Mouse (Mus musculus): Measurements from ENCODE around the gene Pde10a. TPM values are rescaled to one million over a fixed set of nuclear protein-coding genes. Genes with fewer than 3 reads are reported as not detected.
A peak's percentile ranks its signal among the peaks of the same experiment; 100 is the strongest.

Pde10a gene
- total and polyA plus RNA-seq, 2 experiments from 2014 or later, result 14.7 to 55.4 TPM

GRCm38 (mm10) chr17:8810201-8810600 is 285.0 kb downstream of the Pde10a start:
- Histone ChIP-seq H3K9me3 (ENCODE audit: low read length) (no peaks in the 10 kb centered on the region), H3K4me3 (ENCODE audit: low read depth, low read length) (no peak overlapping the region), H3K9ac (no peak overlapping the region), H3K27me3 (ENCODE audit: insufficient read depth, low read length) (no peaks in the 10 kb centered on the region), H3K4me1 (ENCODE audit: insufficient read depth) (peaks cover 23% of the 10 kb centered on the region), H3K4me2 (ENCODE audit: low read depth) (no peak overlapping the region), H3K27ac (ENCODE audit: low read depth, low read length) (no peak overlapping the region), H3K36me3 (ENCODE audit: insufficient read depth) (no peaks in the 10 kb centered on the region)
- ATAC-seq (no peak), DNase-seq (no peak)
- TF ChIP-seq CTCF (IDR thresholded peaks at IDR 0.05; ENCODE audit: low read depth), result no peak
- WGBS, result 70% methylated on average over 8 of the region's 8 CpGs

GRCm38 (mm10) chr17:8812228-8812865 is 287.2 kb downstream of the Pde10a start:
- no peaks in the 10 kb centered on the region for H3K27me3 ChIP-seq (ENCODE audit: insufficient read depth, low read length)
- no peaks in the 10 kb centered on the region for H3K36me3 ChIP-seq (ENCODE audit: insufficient read depth)
- 32% methylated on average over 12 of the region's 12 CpGs for WGBS
- TF ChIP-seq CTCF (IDR thresholded peaks at IDR 0.05; ENCODE audit: low read depth), result peak; percentile 32
- H3K9ac ChIP-seq, result no peak overlapping the region
- H3K9me3 ChIP-seq (ENCODE audit: low read length), result no peaks in the 10 kb centered on the region
- peak; percentile 51 for ATAC-seq
- H3K4me2 ChIP-seq (ENCODE audit: low read depth), result 0 out of 2 replicates have a peak overlapping the region, but pooled peaks have one; percentile 8
- no peak overlapping the region for H3K4me3 ChIP-seq (ENCODE audit: low read depth, low read length)
- peaks cover 23% of the 10 kb centered on the region for H3K4me1 ChIP-seq (ENCODE audit: insufficient read depth)
- peak; percentile 60 for DNase-seq
- H3K27ac ChIP-seq (ENCODE audit: low read depth, low read length), result no peak overlapping the region; the same call in 1 of the 2 replicates

GRCm38 (mm10) chr17:8813773-8814491 is 288.8 kb downstream of the Pde10a start:
- Histone ChIP-seq H3K27me3 (ENCODE audit: insufficient read depth, low read length) (no peaks in the 10 kb centered on the region), H3K4me3 (ENCODE audit: low read depth, low read length) (no peak overlapping the region), H3K27ac (ENCODE audit: low read depth, low read length) (no peak overlapping the region), H3K4me2 (ENCODE audit: low read depth) (no peak overlapping the region), H3K36me3 (ENCODE audit: insufficient read depth) (no peaks in the 10 kb centered on the region; the same call in 1 of the 2 replicates), H3K9me3 (ENCODE audit: low read length) (no peaks in the 10 kb centered on the region), H3K9ac (no peak overlapping the region), H3K4me1 (ENCODE audit: insufficient read depth) (peaks cover 19% of the 10 kb centered on the region)
- TF ChIP-seq CTCF (IDR thresholded peaks at IDR 0.05; ENCODE audit: low read depth), result no peak
- WGBS, result 79% methylated on average over 3 of the region's 3 CpGs
- ATAC-seq (no peak), DNase-seq (no peak)

DNA sequence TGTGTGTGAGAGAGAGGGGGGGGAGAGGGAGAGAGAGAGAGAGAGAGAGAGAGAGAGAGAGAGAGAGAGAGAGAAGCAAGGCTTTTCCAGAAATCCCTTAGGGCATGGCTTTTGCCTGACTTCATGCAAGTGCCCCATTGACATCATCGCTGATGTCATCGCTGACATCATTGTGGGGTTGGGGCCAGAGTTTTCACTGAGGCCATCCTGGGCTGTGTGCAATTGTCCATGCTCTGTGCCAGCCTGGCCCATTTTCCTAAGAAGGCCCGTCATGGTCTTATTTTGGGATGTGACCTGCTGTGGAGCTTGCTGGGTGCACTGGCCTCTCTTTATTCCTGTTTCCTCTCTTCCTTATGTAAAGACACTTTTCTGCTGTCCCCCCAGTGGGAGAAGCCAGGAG is 290.2 kb downstream of the Pde10a start:
- no peaks in the 10 kb centered on the region; the same call in 1 of the 2 replicates for H3K36me3 ChIP-seq (ENCODE audit: insufficient read depth)
- peaks cover 18% of the 10 kb centered on the region for H3K4me1 ChIP-seq (ENCODE audit: insufficient read depth)
- ATAC-seq (no peak), DNase-seq (no peak)
- H3K27ac ChIP-seq (ENCODE audit: low read depth, low read length), result no peak overlapping the region
- H3K4me3 ChIP-seq (ENCODE audit: low read depth, low read length), result no peak overlapping the region
- no peak overlapping the region for H3K9ac ChIP-seq
- no peaks in the 10 kb centered on the region for H3K27me3 ChIP-seq (ENCODE audit: insufficient read depth, low read length)
- H3K9me3 ChIP-seq (ENCODE audit: low read length), result no peaks in the 10 kb centered on the region
- WGBS, result 79% methylated on average over 3 of the region's 3 CpGs
- TF ChIP-seq CTCF (IDR thresholded peaks at IDR 0.05; ENCODE audit: low read depth), result no peak
- H3K4me2 ChIP-seq (ENCODE audit: low read depth), result no peak overlapping the region

DNA sequence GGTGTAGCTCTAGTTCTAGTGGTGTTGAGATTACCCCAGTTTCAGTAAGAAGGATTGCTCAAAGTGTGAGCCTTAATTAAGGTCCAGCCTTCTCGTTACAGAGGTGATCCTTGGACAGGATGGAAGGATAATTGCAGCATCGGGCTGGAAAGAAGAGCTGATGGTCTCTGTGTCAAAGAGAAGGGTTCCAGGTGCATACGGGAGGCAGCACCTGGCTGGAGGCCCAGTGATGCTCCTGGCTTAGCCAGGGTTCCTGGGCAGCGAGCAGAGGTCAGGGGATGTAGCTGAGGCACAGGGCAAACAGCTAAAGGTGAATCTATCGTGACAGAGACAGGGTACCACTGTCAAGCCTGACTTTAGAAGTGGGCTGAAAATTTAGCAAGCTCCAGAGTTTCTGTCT is 290.7 kb downstream of the Pde10a start:
- ATAC-seq, result no peak
- WGBS, result 68% methylated on average over 5 of the region's 5 CpGs
- no peak for TF ChIP-seq CTCF (IDR thresholded peaks at IDR 0.05; ENCODE audit: low read depth)

DNA sequence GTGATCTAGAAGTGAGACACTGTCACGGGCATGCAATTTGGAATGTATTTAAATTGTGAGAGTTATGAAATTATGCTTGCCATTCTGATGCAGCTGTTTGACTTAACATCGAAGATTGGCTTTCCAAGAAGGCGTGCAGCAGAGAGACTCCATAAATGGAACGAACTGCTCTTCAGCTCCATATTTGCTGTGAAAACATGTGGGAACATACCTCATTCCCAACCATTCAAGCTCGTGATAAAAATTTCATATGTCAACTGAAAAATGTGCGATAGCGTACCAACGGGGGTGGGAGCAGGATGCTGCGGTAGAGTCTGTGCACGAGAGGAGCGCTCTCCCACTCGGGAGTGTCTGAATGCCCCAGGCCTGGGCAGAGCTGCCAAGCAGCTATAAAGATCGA is 293.5 kb downstream of the Pde10a start:
- Histone ChIP-seq H3K9me3 (ENCODE audit: low read length) (no peaks in the 10 kb centered on the region), H3K9ac (no peak overlapping the region), H3K4me1 (ENCODE audit: insufficient read depth) (0 out of 2 replicates have a peak, but pooled peaks cover 5% of the 10 kb centered on the region), H3K4me2 (ENCODE audit: low read depth) (no peak overlapping the region), H3K4me3 (ENCODE audit: low read depth, low read length) (no peak overlapping the region), H3K27ac (ENCODE audit: low read depth, low read length) (no peak overlapping the region), H3K27me3 (ENCODE audit: insufficient read depth, low read length) (no peaks in the 10 kb centered on the region), H3K36me3 (ENCODE audit: insufficient read depth) (peaks cover 5% of the 10 kb centered on the region; the same call in 1 of the 2 replicates)
- whole genome bisulfite sequencing, result 78% methylated on average over 13 of the region's 13 CpGs
- TF ChIP-seq CTCF (IDR thresholded peaks at IDR 0.05; ENCODE audit: low read depth), result no peak
- no peak for DNase-seq
- peak; percentile 43 for ATAC-seq

More for the DNA sequence above, 290.7 kb downstream of the Pde10a start:
- H3K4me2 ChIP-seq (ENCODE audit: low read depth), result no peak overlapping the region
- no peak overlapping the region for H3K9ac ChIP-seq
- no peak overlapping the region for H3K27ac ChIP-seq (ENCODE audit: low read depth, low read length)
- H3K4me3 ChIP-seq (ENCODE audit: low read depth, low read length), result no peak overlapping the region
- H3K27me3 ChIP-seq (ENCODE audit: insufficient read depth, low read length), result no peaks in the 10 kb centered on the region
- no peak for DNase-seq
- no peaks in the 10 kb centered on the region for H3K9me3 ChIP-seq (ENCODE audit: low read length)
- H3K36me3 ChIP-seq (ENCODE audit: insufficient read depth), result peaks cover 5% of the 10 kb centered on the region; the same call in 1 of the 2 replicates
- peaks cover 18% of the 10 kb centered on the region for H3K4me1 ChIP-seq (ENCODE audit: insufficient read depth)

DNA sequence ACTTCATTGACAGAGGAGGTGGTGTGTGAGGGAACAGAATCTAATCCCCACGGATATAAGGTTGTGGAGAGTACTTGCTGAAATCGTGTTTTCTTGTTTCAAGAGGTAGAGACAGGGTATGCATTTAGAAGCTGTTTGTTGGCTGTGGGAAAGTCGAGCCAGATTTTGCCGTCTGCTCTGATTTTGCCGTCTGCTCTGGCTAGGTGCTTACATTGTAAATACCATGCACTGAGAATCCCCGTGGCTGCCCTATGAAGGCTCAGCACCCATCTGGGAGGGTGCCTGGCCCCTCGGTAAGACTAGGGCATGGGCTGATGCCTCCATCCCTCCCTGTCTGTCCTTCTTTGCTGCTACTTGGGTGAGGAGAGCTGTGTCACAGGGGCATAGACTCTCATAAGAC is 298.4 kb downstream of the Pde10a start:
- WGBS, result 67% methylated on average over 7 of the region's 7 CpGs
- ATAC-seq, result no peak
- H3K4me3 ChIP-seq (ENCODE audit: low read depth, low read length), result no peak overlapping the region
- H3K27me3 ChIP-seq (ENCODE audit: insufficient read depth, low read length), result no peaks in the 10 kb centered on the region
- H3K9me3 ChIP-seq (ENCODE audit: low read length), result no peaks in the 10 kb centered on the region
- peaks cover 5% of the 10 kb centered on the region; the same call in 1 of the 2 replicates for H3K36me3 ChIP-seq (ENCODE audit: insufficient read depth)
- no peaks in the 10 kb centered on the region for H3K4me1 ChIP-seq (ENCODE audit: insufficient read depth)
- no peak for TF ChIP-seq CTCF (IDR thresholded peaks at IDR 0.05; ENCODE audit: low read depth)
- H3K27ac ChIP-seq (ENCODE audit: low read depth, low read length), result no peak overlapping the region
- no peak overlapping the region for H3K4me2 ChIP-seq (ENCODE audit: low read depth)
- H3K9ac ChIP-seq, result no peak overlapping the region
- no peak for DNase-seq

Measured in forebrain, postnatal 0 days (tissue).